Mouse (Mus musculus) cerebellum, adult 2 months (tissue): ENCODE measurements at regions not wholly inside any gene's neighbourhood (a gene's known extent, or its start where the extent isn't known, plus 50 kb on each side); places are given as distances from the start of the nearest gene placed in this dataset.

Experiments
- CTCF ChIP-seq: fragments of 200-500 bp; IDR thresholded peaks from 2 replicates; pipeline ENCODE4 v1.5.1; 2011; ENCODE audit warnings: low read depth, mild to moderate bottlenecking, control low read depth, low read length, moderate library complexity, borderline replicate concordance; ENCODE audit not compliant: insufficient read depth
- POLR2A ChIP-seq: fragments of 200-500 bp; IDR thresholded peaks from 2 replicates; pipeline ENCODE4 v1.6.1; 2011; ENCODE audit warnings: low read length, control low read depth, borderline replicate concordance; ENCODE audit not compliant: insufficient read depth

GRCm38 (mm10) chr6:117283616-117284015 lies 115.3 kb downstream of the Cxcl12 start:
- TF ChIP-seq CTCF = no peak
- TF ChIP-seq POLR2A = no peak
